Mouse (Mus musculus) hindbrain, embryonic 13.5 days (tissue): ENCODE results near the gene Ndufaf2. TPM values are rescaled to one million over a fixed set of nuclear protein-coding genes. Genes with fewer than 3 reads are reported as not detected.

Experiments used
- ATAC-seq: fragments of 200-750 bp; cut with Nextera tagmentation; 2 replicates; pipeline ENCODE4 v1.8.0; 2017; ENCODE audit warnings: moderate TSS enrichment; ENCODE audit not compliant: low FRiP score
- H3K27ac ChIP-seq: fragments of 300-500 bp; sonication (generic); 2 replicates; pipeline ENCODE4 v1.5.1; 2015; ENCODE audit warnings: inconsistent platforms, mild to moderate bottlenecking, moderate library complexity
- H3K27me3 ChIP-seq: fragments of 300-500 bp; sonication (generic); 2 replicates; pipeline ENCODE4 v1.6.1; 2015; ENCODE audit warnings: mild to moderate bottlenecking, inconsistent platforms
- H3K36me3 ChIP-seq: fragments of 300-500 bp; sonication (generic); 2 replicates; pipeline ENCODE4 v1.6.1; 2015; ENCODE audit warnings: mild to moderate bottlenecking, inconsistent platforms
- H3K4me1 ChIP-seq: fragments of 300-500 bp; sonication (generic); replicated peaks from 2 replicates; pipeline ENCODE4 v1.6.1; 2015; ENCODE audit warnings: inconsistent platforms
- H3K4me2 ChIP-seq: fragments of 300-500 bp; sonication (generic); 2 replicates; pipeline ENCODE4 v1.6.1; 2015; ENCODE audit warnings: inconsistent platforms, mild to moderate bottlenecking, moderate library complexity
- H3K4me3 ChIP-seq: fragments of 300-500 bp; sonication (generic); 2 replicates; pipeline ENCODE4 v1.5.1; 2015; ENCODE audit warnings: mild to moderate bottlenecking, inconsistent platforms
- H3K9ac ChIP-seq: fragments of 300-500 bp; sonication (generic); 2 replicates; pipeline ENCODE4 v1.6.1; 2015; ENCODE audit warnings: mild to moderate bottlenecking, inconsistent platforms
- H3K9me3 ChIP-seq: fragments of 300-500 bp; sonication (generic); 2 replicates; pipeline ENCODE4 v1.6.1; 2016; ENCODE audit warnings: inconsistent platforms
- WGBS: fragments of 180-500 bp; shearing (Covaris S2); methylation state at CpG from one replicate; pipeline ENCODE4 v1.1.7; 2015; 5-methylcytosine and 5-hydroxymethylcytosine counted together
- polyA plus RNA-seq: library from polyadenylated mRNA; unstranded; fragments of >200 nt; fragmentation: Nextera tagmentation; extraction: Ambion mirVana; gene quantifications from 2 replicates; pipeline ENCODE4 v1.2.1, GENCODE M21; 2015

Ndufaf2 gene
- polyA plus RNA-seq, 1 experiment from 2014 or later, result 88.2 TPM

DNA sequence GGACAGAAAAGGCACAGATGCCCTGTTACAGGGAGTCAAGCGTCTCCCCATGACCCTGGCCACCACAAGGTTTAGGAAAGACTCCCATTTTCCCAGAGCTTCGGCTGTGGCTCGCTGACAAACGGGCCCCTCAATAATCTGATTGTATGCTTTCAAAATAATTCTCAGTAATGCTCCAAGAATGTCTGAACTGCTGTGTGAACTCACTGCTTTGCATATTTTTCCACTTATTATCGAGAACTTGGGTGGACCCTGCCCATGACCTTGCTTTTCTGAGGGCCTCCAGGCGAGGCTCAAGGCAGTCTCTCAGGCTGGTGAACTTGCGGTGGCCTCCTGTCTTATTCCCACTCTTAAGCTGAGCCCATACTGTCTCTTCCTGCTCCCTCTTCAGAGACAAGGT is 193.8 kb downstream of the Ndufaf2 start:
- H3K27ac ChIP-seq, result no peak overlapping the region
- H3K27me3 ChIP-seq, result no peaks in the 10 kb centered on the region
- no peaks in the 10 kb centered on the region for H3K36me3 ChIP-seq
- 77% methylated on average over 7 of the region's 7 CpGs for WGBS
- peaks cover 21% of the 10 kb centered on the region for H3K4me1 ChIP-seq
- no peak for ATAC-seq
- no peak overlapping the region for H3K4me3 ChIP-seq
- no peak overlapping the region for H3K4me2 ChIP-seq
- H3K9ac ChIP-seq, result no peak overlapping the region
- H3K9me3 ChIP-seq, result no peaks in the 10 kb centered on the region

DNA sequence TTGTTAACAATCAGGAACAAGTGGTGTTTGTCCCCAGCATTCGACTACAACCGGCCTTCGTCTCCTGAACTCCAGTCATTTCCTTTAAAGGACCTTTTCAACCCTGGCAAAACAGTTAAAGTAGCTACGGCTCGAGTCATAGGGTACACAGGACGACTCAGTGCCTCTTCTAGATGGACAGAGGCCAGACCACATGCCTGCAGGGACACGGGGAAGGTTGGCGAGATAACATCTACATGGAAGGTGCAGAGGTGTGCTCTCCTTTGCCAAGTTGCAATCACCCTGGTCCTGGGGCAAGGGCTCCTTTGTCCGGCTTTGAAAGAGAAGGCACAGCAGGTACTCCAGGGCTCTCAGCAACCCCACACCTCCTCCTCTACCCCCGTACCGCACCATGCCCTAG is 195.0 kb downstream of the Ndufaf2 start:
- Histone ChIP-seq H3K9me3 (no peaks in the 10 kb centered on the region), H3K27ac (no peak overlapping the region), H3K9ac (no peak overlapping the region), H3K27me3 (no peaks in the 10 kb centered on the region), H3K4me1 (peaks cover 21% of the 10 kb centered on the region), H3K4me2 (no peak overlapping the region), H3K36me3 (no peaks in the 10 kb centered on the region), H3K4me3 (no peak overlapping the region)
- WGBS, result 59% methylated on average over 11 of the region's 11 CpGs
- ATAC-seq, result no peak

DNA sequence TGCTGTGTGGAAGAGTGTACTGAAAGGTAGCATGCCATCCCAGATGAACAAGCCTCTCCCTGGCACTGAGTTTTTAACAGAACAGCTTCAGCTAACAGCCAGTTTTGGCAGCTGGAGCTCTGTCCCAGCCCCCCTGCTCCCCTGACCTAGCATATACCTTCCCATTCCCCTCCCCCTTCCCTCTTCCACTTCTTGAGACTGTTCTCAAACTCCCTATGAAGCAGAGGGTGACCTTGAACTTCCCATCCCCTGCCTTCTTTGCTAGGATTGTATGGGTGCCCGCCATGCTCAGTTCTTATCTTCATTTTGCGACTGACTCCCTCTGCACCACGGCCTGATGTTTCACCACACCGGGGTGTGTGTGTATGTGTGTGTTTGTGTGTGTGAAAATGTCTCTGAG is 195.7 kb downstream of the Ndufaf2 start:
- Histone ChIP-seq H3K27me3 (no peaks in the 10 kb centered on the region), H3K4me1 (peaks cover 21% of the 10 kb centered on the region), H3K9ac (no peak overlapping the region), H3K9me3 (no peaks in the 10 kb centered on the region), H3K27ac (no peak overlapping the region), H3K4me2 (no peak overlapping the region), H3K36me3 (no peaks in the 10 kb centered on the region), H3K4me3 (no peak overlapping the region)
- ATAC-seq, result no peak
- WGBS, result 77% methylated on average over 4 of the region's 4 CpGs

DNA sequence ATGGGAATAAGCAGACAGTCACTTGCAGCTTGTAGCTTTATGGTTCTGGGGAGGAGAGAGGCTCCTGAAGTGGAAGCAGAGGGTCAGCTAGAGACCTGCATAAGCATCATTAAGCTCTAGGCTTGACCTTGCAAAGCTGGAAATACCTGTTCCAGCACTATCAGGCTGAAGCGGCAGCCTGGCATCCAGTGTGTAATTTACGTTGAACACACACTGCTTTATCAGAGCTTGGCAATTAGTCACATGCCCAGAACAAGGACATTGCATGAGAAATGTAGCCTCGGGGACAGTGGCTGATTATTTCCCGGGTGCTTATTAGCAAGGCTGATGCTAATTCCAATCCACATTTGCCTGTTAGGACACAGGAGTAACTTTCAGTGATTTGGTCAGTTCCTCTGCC is 196.5 kb downstream of the Ndufaf2 start:
- Histone ChIP-seq H3K27me3 (no peaks in the 10 kb centered on the region), H3K4me1 (peaks cover 21% of the 10 kb centered on the region), H3K27ac (peak overlapping the region; percentile 25; the same call in 1 of the 2 replicates), H3K36me3 (no peaks in the 10 kb centered on the region), H3K4me3 (no peak overlapping the region), H3K9ac (no peak overlapping the region), H3K4me2 (no peak overlapping the region), H3K9me3 (no peaks in the 10 kb centered on the region)
- ATAC-seq, result 0 out of 2 replicates have a peak, but pooled peaks have one; percentile 15
- WGBS, result 39% methylated on average over 4 of the region's 4 CpGs

DNA sequence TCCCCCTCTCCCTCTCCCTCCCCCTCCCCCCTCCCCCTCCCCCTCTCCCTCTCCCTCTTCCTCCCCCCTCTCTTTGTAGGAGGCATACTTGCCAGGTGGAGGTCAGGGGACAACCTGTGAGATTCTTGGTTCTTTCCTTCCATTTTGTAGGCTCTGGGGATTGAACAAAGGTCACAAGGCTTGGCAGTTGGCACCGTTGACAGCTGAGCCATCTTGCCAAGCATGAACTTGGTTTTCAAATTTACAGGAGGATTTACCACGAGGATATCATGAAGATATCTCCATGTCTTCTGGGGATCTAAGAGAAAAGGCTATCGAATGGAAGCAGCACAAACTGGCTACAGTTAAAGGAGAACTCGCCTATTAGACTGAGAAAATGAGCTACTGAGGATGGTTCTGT is 196.9 kb downstream of the Ndufaf2 start:
- 85% methylated on average over 4 of the region's 4 CpGs for WGBS

DNA sequence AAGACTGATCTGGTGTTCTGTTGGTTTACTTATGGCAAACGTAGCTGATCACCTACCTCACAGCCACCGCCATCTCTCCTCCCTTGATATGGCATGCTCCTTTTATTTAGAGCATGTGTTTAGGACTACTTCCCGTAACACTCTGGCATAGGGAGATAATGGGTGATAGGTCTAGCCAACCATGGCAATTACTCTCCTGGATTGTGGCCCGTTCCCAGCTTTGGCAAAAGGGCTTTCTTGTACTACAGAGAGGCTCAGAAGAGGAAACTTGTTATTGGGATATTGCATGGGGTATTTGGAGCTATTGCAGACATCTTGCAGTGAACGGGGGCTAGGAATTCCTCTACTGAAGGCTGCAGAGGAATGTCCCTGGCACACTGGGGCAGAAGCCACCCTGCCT is 197.9 kb downstream of the Ndufaf2 start:
- H3K36me3 ChIP-seq, result no peaks in the 10 kb centered on the region
- H3K9ac ChIP-seq, result no peak overlapping the region
- 95% methylated on average over 5 of the region's 5 CpGs for WGBS
- no peak overlapping the region for H3K27ac ChIP-seq
- H3K27me3 ChIP-seq, result no peaks in the 10 kb centered on the region
- no peak overlapping the region for H3K4me2 ChIP-seq
- H3K9me3 ChIP-seq, result no peaks in the 10 kb centered on the region
- no peak overlapping the region for H3K4me3 ChIP-seq
- H3K4me1 ChIP-seq, result peaks cover 24% of the 10 kb centered on the region
- ATAC-seq, result no peak

More for the DNA sequence above, 196.9 kb downstream of the Ndufaf2 start:
- H3K9ac ChIP-seq, result no peak overlapping the region
- H3K4me1 ChIP-seq, result peaks cover 21% of the 10 kb centered on the region
- no peaks in the 10 kb centered on the region for H3K9me3 ChIP-seq
- peak overlapping the region; percentile 25; the same call in 1 of the 2 replicates for H3K27ac ChIP-seq
- ATAC-seq, result no peak
- H3K27me3 ChIP-seq, result no peaks in the 10 kb centered on the region
- no peak overlapping the region for H3K4me3 ChIP-seq
- H3K4me2 ChIP-seq, result no peak overlapping the region
- H3K36me3 ChIP-seq, result no peaks in the 10 kb centered on the region

DNA sequence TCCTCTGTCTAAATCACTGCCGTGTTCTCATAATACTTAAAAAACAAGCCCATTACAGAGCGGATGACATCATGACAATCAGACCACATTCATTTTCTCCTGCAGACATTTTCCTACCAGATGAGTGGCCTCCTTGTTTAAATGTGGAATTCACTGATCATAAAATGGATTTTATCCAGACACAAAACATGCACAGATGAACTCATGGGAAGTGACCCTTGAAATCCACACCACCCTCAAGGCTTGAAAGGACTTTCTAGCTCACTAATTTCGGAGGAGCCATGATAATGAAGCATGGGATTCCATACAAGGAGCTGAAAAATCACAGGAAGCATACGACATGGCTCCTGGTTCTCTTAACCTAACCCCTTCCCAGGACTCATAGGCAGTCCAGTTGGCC is 198.5 kb downstream of the Ndufaf2 start:
- Histone ChIP-seq H3K36me3 (no peaks in the 10 kb centered on the region), H3K27me3 (no peaks in the 10 kb centered on the region), H3K4me3 (no peak overlapping the region), H3K9ac (no peak overlapping the region), H3K4me2 (no peak overlapping the region), H3K4me1 (peaks cover 29% of the 10 kb centered on the region), H3K27ac (no peak overlapping the region), H3K9me3 (no peaks in the 10 kb centered on the region)
- ATAC-seq, result no peak
- WGBS, result 76% methylated on average over 4 of the region's 4 CpGs

DNA sequence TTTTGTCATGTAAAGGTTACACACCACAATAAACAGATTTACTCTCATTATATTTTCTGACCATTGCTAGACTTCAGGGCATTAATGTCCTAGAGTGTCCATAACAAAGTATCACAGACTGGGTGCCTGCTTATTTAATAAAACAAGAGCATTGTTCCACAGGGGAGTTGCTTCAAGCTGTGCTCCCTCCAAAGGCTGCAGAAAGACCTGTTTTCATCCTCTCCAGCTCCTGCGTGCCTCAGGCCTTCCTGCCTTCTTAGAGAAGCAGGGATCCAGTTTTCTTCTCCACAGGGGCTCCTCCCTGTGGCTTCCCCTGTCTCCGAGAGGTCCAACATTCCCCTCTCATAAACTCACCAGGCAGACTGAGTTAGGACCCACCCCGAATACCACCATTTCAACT is 202.2 kb downstream of the Ndufaf2 start:
- no peaks in the 10 kb centered on the region for H3K27me3 ChIP-seq
- no peaks in the 10 kb centered on the region for H3K9me3 ChIP-seq
- 12% methylated on average over 3 of the region's 3 CpGs for WGBS
- peaks cover 22% of the 10 kb centered on the region for H3K4me1 ChIP-seq
- H3K4me2 ChIP-seq, result no peak overlapping the region
- H3K36me3 ChIP-seq, result no peaks in the 10 kb centered on the region
- ATAC-seq, result no peak
- no peak overlapping the region for H3K27ac ChIP-seq
- no peak overlapping the region for H3K9ac ChIP-seq
- no peak overlapping the region for H3K4me3 ChIP-seq

DNA sequence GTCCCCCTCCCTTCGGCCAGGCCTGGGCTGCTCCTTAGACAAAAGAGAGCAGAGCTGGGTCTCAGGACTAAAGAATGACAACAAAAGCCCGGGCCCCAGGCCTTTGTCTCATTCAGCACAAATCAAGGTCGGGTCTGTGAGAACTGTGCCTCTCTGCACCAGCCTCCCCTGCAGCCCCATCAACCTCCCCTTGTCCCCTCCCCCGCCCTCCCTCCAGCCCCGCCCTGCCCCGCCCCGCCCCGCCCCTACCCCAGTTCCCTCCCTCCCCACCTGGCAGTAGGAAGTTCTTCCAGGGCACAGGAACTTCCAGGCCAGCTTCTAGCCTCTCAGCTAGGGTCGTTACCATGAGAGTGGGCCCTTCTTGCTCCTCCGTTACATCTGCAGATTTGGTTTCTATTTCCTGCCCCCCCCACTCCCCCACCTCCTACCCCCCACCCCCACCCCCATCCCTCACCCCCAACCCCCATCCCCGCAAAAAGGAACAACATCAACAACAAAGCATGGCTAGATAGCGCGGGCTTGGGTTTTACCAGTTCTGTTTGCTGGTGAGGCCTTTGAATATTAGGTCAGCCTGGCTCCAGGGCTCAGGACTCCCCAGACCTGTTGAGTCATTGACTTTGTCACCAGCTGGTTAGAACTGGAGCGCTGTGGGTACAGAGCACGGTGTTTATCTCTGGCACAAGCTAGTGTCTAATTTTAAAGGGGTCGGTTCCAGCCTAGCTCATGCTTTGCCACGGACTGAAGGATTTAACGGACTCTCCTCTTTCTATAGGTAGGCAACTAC is 202.9 kb downstream of the Ndufaf2 start:
- peak; percentile 78 for ATAC-seq
- 8% methylated on average over 14 of the region's 18 CpGs for WGBS

DNA sequence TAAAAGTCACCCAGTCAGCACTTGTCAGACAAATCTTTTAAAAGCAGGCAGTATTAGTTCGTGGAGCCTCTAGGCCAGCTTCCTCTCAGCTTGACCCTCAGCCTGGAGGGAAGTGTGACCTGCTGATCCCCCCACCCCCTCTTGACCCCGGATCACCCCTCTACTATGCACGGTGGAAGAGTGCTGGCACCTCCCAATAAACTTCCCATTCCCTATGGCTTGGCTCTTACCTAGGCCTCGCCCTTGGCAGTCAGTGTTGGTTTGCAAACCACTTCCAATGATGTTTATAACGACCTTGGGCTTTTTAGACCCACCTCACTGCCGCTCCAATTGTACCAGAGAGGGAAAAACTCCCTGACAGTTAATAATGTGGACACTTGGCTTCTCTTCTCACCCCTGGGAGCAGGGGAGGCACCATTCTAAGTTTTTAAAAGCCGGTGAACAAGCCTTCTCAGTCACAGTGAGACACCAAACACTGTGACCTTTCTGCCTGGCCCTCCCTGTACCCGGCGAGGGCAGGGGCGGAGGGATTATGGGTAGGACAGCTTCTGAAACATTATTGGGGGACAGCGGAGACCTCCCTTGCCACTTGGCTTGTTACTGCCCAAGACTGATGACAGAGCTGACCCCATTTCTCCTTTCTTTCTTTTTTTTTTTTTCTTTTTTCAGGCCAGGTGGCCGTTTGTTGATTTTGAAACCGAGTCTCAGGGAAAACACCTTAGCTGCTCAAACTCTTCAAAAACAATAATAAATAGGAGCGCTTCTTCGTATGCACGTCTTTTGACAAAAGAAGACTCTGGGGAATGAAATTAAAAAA is 203.8 kb downstream of the Ndufaf2 start:
- H3K4me3 ChIP-seq, result no peak overlapping the region
- H3K4me2 ChIP-seq, result 0 out of 2 replicates have a peak overlapping the region, but pooled peaks have one; percentile 10
- 11% methylated on average over 16 of the region's 16 CpGs for WGBS
- H3K4me1 ChIP-seq, result peaks cover 22% of the 10 kb centered on the region
- no peaks in the 10 kb centered on the region for H3K27me3 ChIP-seq
- peak overlapping the region; percentile 53 for H3K27ac ChIP-seq
- 0 out of 2 replicates have a peak overlapping the region, but pooled peaks have one; percentile 39 for H3K9ac ChIP-seq
- 0 out of 2 replicates have a peak, but pooled peaks have one; percentile 24 for ATAC-seq
- no peaks in the 10 kb centered on the region for H3K36me3 ChIP-seq
- no peaks in the 10 kb centered on the region for H3K9me3 ChIP-seq

More for the DNA sequence above, 202.9 kb downstream of the Ndufaf2 start:
- peaks cover 22% of the 10 kb centered on the region for H3K4me1 ChIP-seq
- H3K36me3 ChIP-seq, result no peaks in the 10 kb centered on the region
- H3K9me3 ChIP-seq, result no peaks in the 10 kb centered on the region
- H3K27ac ChIP-seq, result no peak overlapping the region
- no peak overlapping the region for H3K9ac ChIP-seq
- H3K4me3 ChIP-seq, result no peak overlapping the region
- no peaks in the 10 kb centered on the region for H3K27me3 ChIP-seq
- H3K4me2 ChIP-seq, result 0 out of 2 replicates have a peak overlapping the region, but pooled peaks have one; percentile 10

DNA sequence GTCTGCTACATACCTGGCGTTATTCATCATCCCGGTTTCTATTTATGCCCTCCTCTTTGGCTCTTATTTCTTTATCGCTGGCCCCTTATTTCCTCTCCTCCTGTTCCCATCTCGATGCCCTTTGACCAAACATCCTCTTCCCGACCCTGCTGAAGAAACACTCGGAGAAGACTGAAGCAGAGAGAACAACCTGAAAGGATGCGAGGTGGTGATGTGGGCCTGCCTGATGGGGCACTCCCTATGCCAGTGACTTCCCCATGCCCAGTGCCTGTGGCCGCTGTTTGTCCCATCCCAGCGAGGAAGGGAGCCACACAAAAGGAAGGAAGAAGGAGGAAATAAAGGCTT is 204.4 kb downstream of the Ndufaf2 start:
- no peaks in the 10 kb centered on the region for H3K36me3 ChIP-seq
- ATAC-seq, result no peak
- no peaks in the 10 kb centered on the region for H3K27me3 ChIP-seq
- 0 out of 2 replicates have a peak overlapping the region, but pooled peaks have one; percentile 39 for H3K9ac ChIP-seq
- H3K4me1 ChIP-seq, result peaks cover 22% of the 10 kb centered on the region
- WGBS, result 24% methylated on average over 9 of the region's 9 CpGs
- H3K27ac ChIP-seq, result peak overlapping the region; percentile 53
- H3K4me3 ChIP-seq, result no peak overlapping the region
- H3K9me3 ChIP-seq, result no peaks in the 10 kb centered on the region
- H3K4me2 ChIP-seq, result no peak overlapping the region
